Mouse (Mus musculus) spleen, embryonic (tissue): ENCODE data around the gene Samd4.

Source experiments
- CTCF ChIA-PET: fragments of 350-600 bp; sonication (Branson Sonifier 250); formaldehyde crosslinking; loops from one replicate; lab custom pipeline; 2022; lab: Charles Lee

The Samd4 gene

GRCm38 (mm10) chr14:46999321-47000025, 116.8 kb downstream of the Samd4 start:
- CTCF ChIA-PET = interaction anchor here (0.6 kb wide), 1 partner anchor 30 kb away, joined by 3 read pairs; no protein-coding TSS in a partner anchor

GRCm38 (mm10) chr14:47000096-47000736, 117.6 kb downstream of the Samd4 start:
- CTCF ChIA-PET = interaction anchor here (0.6 kb wide), 1 partner anchor 29 kb away, joined by 3 read pairs; no protein-coding TSS in a partner anchor

GRCm38 (mm10) chr14:47000786-47001761, 118.4 kb downstream of the Samd4 start:
- CTCF ChIA-PET = no interaction called here

GRCm38 (mm10) chr14:47004161-47004560, 121.5 kb downstream of the Samd4 start:
- CTCF ChIA-PET = no interaction called here

GRCm38 (mm10) chr14:47011171-47012139, 128.8 kb downstream of the Samd4 start:
- CTCF ChIA-PET = no interaction called here

- CTCF ChIA-PET = no interaction called here
Observed at GRCm38 (mm10) chr14:47015618-47016017, 133.0 kb downstream of the Samd4 start.

GRCm38 (mm10) chr14:47017658-47018057, 135.0 kb downstream of the Samd4 start:
- CTCF ChIA-PET = no interaction called here

- CTCF ChIA-PET = no interaction called here
Observed at GRCm38 (mm10) chr14:47020886-47021285, 138.2 kb downstream of the Samd4 start.

- CTCF ChIA-PET = no interaction called here
Observed at GRCm38 (mm10) chr14:47023529-47023928, 140.9 kb downstream of the Samd4 start.

GRCm38 (mm10) chr14:47027431-47028118, 144.9 kb downstream of the Samd4 start:
- CTCF ChIA-PET = no interaction called here

- CTCF ChIA-PET = no interaction called here
Observed at GRCm38 (mm10) chr14:47031542-47031941, 148.9 kb downstream of the Samd4 start.

GRCm38 (mm10) chr14:47032140-47032539, 149.5 kb downstream of the Samd4 start:
- CTCF ChIA-PET = no interaction called here

- CTCF ChIA-PET = no interaction called here
Observed at GRCm38 (mm10) chr14:47033423-47033822, 150.8 kb downstream of the Samd4 start.

GRCm38 (mm10) chr14:47041699-47042098, 159.0 kb downstream of the Samd4 start:
- CTCF ChIA-PET = no interaction called here

- CTCF ChIA-PET = no interaction called here
Observed at GRCm38 (mm10) chr14:47049051-47049450, 166.4 kb downstream of the Samd4 start.

GRCm38 (mm10) chr14:47051743-47052610, 169.3 kb downstream of the Samd4 start:
- CTCF ChIA-PET = no interaction called here

- CTCF ChIA-PET = no interaction called here
Observed at GRCm38 (mm10) chr14:47053101-47053500, 170.4 kb downstream of the Samd4 start.

- CTCF ChIA-PET = no interaction called here
Observed at GRCm38 (mm10) chr14:47053824-47054223, 171.2 kb downstream of the Samd4 start.

GRCm38 (mm10) chr14:47058969-47059368, 176.3 kb downstream of the Samd4 start:
- CTCF ChIA-PET = no interaction called here
